Mouse (Mus musculus) cortical plate, adult 2 months (tissue): ENCODE measurements around the gene Irak2.

Source experiments
- CTCF ChIP-seq: fragments of 200-500 bp; IDR thresholded peaks from 2 replicates; pipeline ENCODE4 v1.5.1; 2011; ENCODE audit warnings: mild to moderate bottlenecking, control low read depth, low read length; ENCODE audit not compliant: insufficient read depth; ENCODE audit errors: extremely low read depth
- POLR2A ChIP-seq: fragments of 200-500 bp; IDR thresholded peaks from 2 replicates; pipeline ENCODE4 v1.6.1; 2011; ENCODE audit warnings: mild to moderate bottlenecking, low read length, control low read depth; ENCODE audit not compliant: insufficient read depth; ENCODE audit errors: extremely low read depth

DNA sequence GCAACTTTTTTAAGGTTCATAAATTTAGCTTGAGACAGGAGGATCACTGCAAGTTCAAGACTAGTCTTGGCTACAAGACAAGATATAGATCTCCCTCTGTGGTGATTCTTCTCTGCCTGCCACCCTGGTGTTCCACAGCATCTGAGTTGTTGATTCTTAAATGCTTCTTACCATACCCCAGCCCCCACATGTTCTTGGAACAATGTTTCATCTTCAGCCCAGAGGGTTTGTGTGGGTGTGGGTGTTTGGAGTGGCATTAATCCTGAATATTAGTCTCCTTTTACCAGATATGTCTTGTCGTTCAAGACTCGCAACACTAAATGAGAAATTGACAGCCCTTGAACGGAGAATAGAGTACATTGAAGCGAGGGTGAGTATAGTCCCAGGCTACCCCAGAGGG is 22.8 kb upstream of the Irak2 start:
- TF ChIP-seq CTCF: no peak
- TF ChIP-seq POLR2A: no peak
